Mouse (Mus musculus) brain, embryonic 14.5 days (tissue): ENCODE measurements at regions not wholly inside any gene's neighbourhood (a gene's known extent, or its start where the extent isn't known, plus 50 kb on each side); places are given as distances from the start of the nearest gene placed in this dataset.

ENCODE experiments used
- DNase-seq: peaks from one replicate; pipeline ENCODE4 v3.0.0-alpha.2; 2011; ENCODE audit warnings: low read depth
- CTCF ChIP-seq: fragments of 200-500 bp; IDR thresholded peaks from 2 replicates; pipeline ENCODE4 v1.5.1; 2012; ENCODE audit warnings: inconsistent platforms, mild to moderate bottlenecking, moderate library complexity, borderline replicate concordance; ENCODE audit not compliant: insufficient read depth, insufficient read length; ENCODE audit errors: extremely low read depth
- POLR2A ChIP-seq: fragments of 200-500 bp; IDR thresholded peaks from 2 replicates; pipeline ENCODE4 v1.6.1; 2012; ENCODE audit warnings: mild to moderate bottlenecking, inconsistent platforms, borderline replicate concordance; ENCODE audit not compliant: poor library complexity, insufficient read depth, insufficient read length, severe bottlenecking; ENCODE audit errors: extremely low read depth

GRCm38 (mm10) chr5:111835737-111836667 is 102.3 kb downstream of the Gm26897 start:
- TF ChIP-seq CTCF: no peak
- TF ChIP-seq POLR2A: no peak
- DNase-seq: peak; percentile 64

GRCm38 (mm10) chr5:111836668-111837234 is 103.0 kb downstream of the Gm26897 start:
- TF ChIP-seq POLR2A (no peak), CTCF (no peak)
- DNase-seq: peak; percentile 96

- no peak for TF ChIP-seq CTCF
- TF ChIP-seq POLR2A: no peak
- DNase-seq: peak; percentile 72
Observed at GRCm38 (mm10) chr5:111842461-111842860, 108.7 kb downstream of the Gm26897 start.

- peak; percentile 93 for DNase-seq
- TF ChIP-seq POLR2A: no peak
- no peak for TF ChIP-seq CTCF
Observed at GRCm38 (mm10) chr5:111843622-111844239, 110.0 kb downstream of the Gm26897 start.

- DNase-seq: peak; percentile 86
- TF ChIP-seq CTCF (no peak), POLR2A (no peak)
Observed at GRCm38 (mm10) chr5:111844528-111844927, 110.8 kb downstream of the Gm26897 start.

GRCm38 (mm10) chr5:111848917-111849316 is 115.2 kb downstream of the Gm26897 start:
- TF ChIP-seq POLR2A: no peak
- peak; percentile 38; the same call in 1 of the 2 replicates for TF ChIP-seq CTCF
- DNase-seq: no peak

GRCm38 (mm10) chr5:111852682-111853081 is 119.0 kb downstream of the Gm26897 start:
- TF ChIP-seq CTCF: no peak
- no peak for TF ChIP-seq POLR2A
- no peak for DNase-seq

- no peak for DNase-seq
- no peak for TF ChIP-seq CTCF
- no peak for TF ChIP-seq POLR2A
Observed at GRCm38 (mm10) chr5:111855366-111855765, 121.6 kb downstream of the Gm26897 start.

- DNase-seq: peak; percentile 60
- TF ChIP-seq POLR2A (no peak), CTCF (no peak)
Observed at GRCm38 (mm10) chr5:111857200-111857599, 123.5 kb downstream of the Gm26897 start.

GRCm38 (mm10) chr5:111860436-111860835 is 126.7 kb downstream of the Gm26897 start:
- DNase-seq: no peak
- TF ChIP-seq CTCF: no peak
- no peak for TF ChIP-seq POLR2A

GRCm38 (mm10) chr5:111862331-111862730 is 128.6 kb downstream of the Gm26897 start:
- TF ChIP-seq POLR2A (no peak), CTCF (no peak)
- DNase-seq: no peak

- peak; percentile 54 for DNase-seq
- TF ChIP-seq POLR2A: no peak
- no peak for TF ChIP-seq CTCF
Observed at GRCm38 (mm10) chr5:111863922-111864321, 130.2 kb downstream of the Gm26897 start.

GRCm38 (mm10) chr5:111864606-111865005 is 130.9 kb downstream of the Gm26897 start:
- DNase-seq: peak; percentile 88
- TF ChIP-seq CTCF (no peak), POLR2A (no peak)
